ENCODE assay signal across 10 mouse cellular contexts in genomic region chr17:7875941-7876461, GRCm38 (mm10). TPM values are rescaled to one million over a fixed set of nuclear protein-coding genes. Genes with fewer than 3 reads are reported as not detected.
DNase-seq lines count a peak whose midpoint lies in the region; ATAC-seq and TF ChIP-seq lines count a peak whose summit lies in the region.
"Had no signal": no experiment of that assay in that cellular context is flagged by ENCODE, and none has a peak within 500 bp of the region (broad histone marks: within the 10 kb centered on the region; RNA-seq: fewer than 3 reads in every experiment).

No protein-coding gene starts in this region.

- no peaks in the 10 kb centered on the region for H3K9me3 ChIP-seq in hindbrain, embryonic 14.5 days (ENCODE audit: control insufficient read depth, low read length)
- H3K9me3 ChIP-seq in hindbrain, embryonic 12.5 days (replicated peaks), result no peaks in the 10 kb centered on the region
- H3K9me3 ChIP-seq in kidney, embryonic 15.5 days (replicated peaks), result no peaks in the 10 kb centered on the region
- no peaks in the 10 kb centered on the region for H3K9me3 ChIP-seq in neural tube, embryonic 12.5 days
- no peaks in the 10 kb centered on the region for H3K9me3 ChIP-seq in forebrain, postnatal 0 days (ENCODE audit: low read length)
- H3K9me3 ChIP-seq: G1E had no signal

- 27% methylated on average over 11 of the region's 12 CpGs for WGBS in hindbrain, embryonic 14.5 days
- WGBS in hindbrain, embryonic 12.5 days, result 27% methylated on average over 12 of the region's 12 CpGs
- WGBS in kidney, embryonic 15.5 days, result 23% methylated on average over 11 of the region's 12 CpGs
- WGBS in neural tube, embryonic 12.5 days, result 27% methylated on average over 12 of the region's 12 CpGs
- WGBS in forebrain, postnatal 0 days, result 39% methylated on average over 12 of the region's 12 CpGs

- ATAC-seq in hindbrain, embryonic 14.5 days (ENCODE audit: low FRiP score), result no peak
- no peak for ATAC-seq in hindbrain, embryonic 12.5 days (ENCODE audit: low FRiP score)
- peak; percentile 66 for ATAC-seq in kidney, embryonic 15.5 days (replicated peaks; ENCODE audit: low FRiP score)
- ATAC-seq in neural tube, embryonic 12.5 days (ENCODE audit: low FRiP score, low read depth), result no peak
- no peak for ATAC-seq in frontal cortex, adult (ENCODE audit: low TSS enrichment)
- no peak for ATAC-seq in forebrain, postnatal 0 days

- H3K4me1 ChIP-seq in hindbrain, embryonic 14.5 days (replicated peaks; ENCODE audit: control insufficient read depth, insufficient read depth, low read length), result no peaks in the 10 kb centered on the region
- peaks cover 8% of the 10 kb centered on the region for H3K4me1 ChIP-seq in hindbrain, embryonic 12.5 days
- H3K4me1 ChIP-seq in kidney, embryonic 15.5 days, result peaks cover 27% of the 10 kb centered on the region
- H3K4me1 ChIP-seq in neural tube, embryonic 12.5 days, result peaks cover 5% of the 10 kb centered on the region; the same call in 1 of the 2 replicates
- no peaks in the 10 kb centered on the region for H3K4me1 ChIP-seq in forebrain, postnatal 0 days (ENCODE audit: insufficient read depth)

- DNase-seq in hindbrain, embryonic 14.5 days (ENCODE audit: low spot score), result no peak
- DNase-seq in embryo, embryonic 10 days (ENCODE audit: low spot score), result peak; percentile 60
- DNase-seq in cerebellum, postnatal 14 days, result no peak
- no peak for DNase-seq in forebrain, postnatal 0 days

- peak overlapping the region; percentile 28; the same call in 1 of the 2 replicates for H3K4me2 ChIP-seq in hindbrain, embryonic 14.5 days (replicated peaks)
- no peak overlapping the region for H3K4me2 ChIP-seq in hindbrain, embryonic 12.5 days (replicated peaks)
- H3K4me2 ChIP-seq in kidney, embryonic 15.5 days, result peak overlapping the region; percentile 25
- peak overlapping the region; percentile 13; the same call in 1 of the 2 replicates for H3K4me2 ChIP-seq in neural tube, embryonic 12.5 days (replicated peaks)
- H3K4me2 ChIP-seq in forebrain, postnatal 0 days (ENCODE audit: low read depth), result no peak overlapping the region

- no peak overlapping the region for H3K9ac ChIP-seq in hindbrain, embryonic 14.5 days
- no peak overlapping the region for H3K9ac ChIP-seq in hindbrain, embryonic 12.5 days
- no peak overlapping the region for H3K9ac ChIP-seq in kidney, embryonic 15.5 days
- no peak overlapping the region for H3K9ac ChIP-seq in neural tube, embryonic 12.5 days
- no peak overlapping the region for H3K9ac ChIP-seq in forebrain, postnatal 0 days

- no peaks in the 10 kb centered on the region for H3K27me3 ChIP-seq in hindbrain, embryonic 14.5 days (ENCODE audit: control insufficient read depth, insufficient read depth, low read length)
- peaks cover 4% of the 10 kb centered on the region; the same call in 1 of the 2 replicates for H3K27me3 ChIP-seq in hindbrain, embryonic 12.5 days
- no peaks in the 10 kb centered on the region for H3K27me3 ChIP-seq in kidney, embryonic 15.5 days
- no peaks in the 10 kb centered on the region for H3K27me3 ChIP-seq in neural tube, embryonic 12.5 days (replicated peaks)
- no peaks in the 10 kb centered on the region for H3K27me3 ChIP-seq in forebrain, postnatal 0 days (ENCODE audit: insufficient read depth, low read length)

- no peak for TF ChIP-seq CTCF in forebrain, postnatal 0 days (IDR thresholded peaks at IDR 0.05; ENCODE audit: low read depth)

- no peaks in the 10 kb centered on the region for H3K36me3 ChIP-seq in hindbrain, embryonic 14.5 days (replicated peaks; ENCODE audit: control insufficient read depth, insufficient read depth)
- no peaks in the 10 kb centered on the region for H3K36me3 ChIP-seq in hindbrain, embryonic 12.5 days
- no peaks in the 10 kb centered on the region for H3K36me3 ChIP-seq in kidney, embryonic 15.5 days
- no peaks in the 10 kb centered on the region for H3K36me3 ChIP-seq in neural tube, embryonic 12.5 days
- H3K36me3 ChIP-seq in forebrain, postnatal 0 days (ENCODE audit: insufficient read depth), result no peaks in the 10 kb centered on the region
- H3K36me3 ChIP-seq: G1E had no signal

- H3K27ac ChIP-seq in hindbrain, embryonic 14.5 days, result no peak overlapping the region
- H3K27ac ChIP-seq in hindbrain, embryonic 12.5 days, result no peak overlapping the region
- peak overlapping the region; percentile 64 for H3K27ac ChIP-seq in kidney, embryonic 15.5 days
- H3K27ac ChIP-seq in neural tube, embryonic 12.5 days, result no peak overlapping the region
- H3K27ac ChIP-seq in forebrain, postnatal 0 days (ENCODE audit: low read depth, low read length), result no peak overlapping the region

- H3K4me3 ChIP-seq in hindbrain, embryonic 14.5 days (replicated peaks; ENCODE audit: low read length), result no peak overlapping the region
- no peak overlapping the region for H3K4me3 ChIP-seq in hindbrain, embryonic 12.5 days
- no peak overlapping the region for H3K4me3 ChIP-seq in kidney, embryonic 15.5 days (replicated peaks)
- H3K4me3 ChIP-seq in neural tube, embryonic 12.5 days, result no peak overlapping the region
- H3K4me3 ChIP-seq in forebrain, postnatal 0 days (ENCODE audit: low read depth, low read length), result no peak overlapping the region

RNA-seq across cellular contexts. Expression of gene Fndc1, which starts 48.9 kb away (rescaled TPM):
- polyA plus RNA-seq in hindbrain, embryonic 14.5 days (2014; fragmentation: Nextera tagmentation; extraction: Ambion mirVana), result 10.3 and 11.1 TPM in 2 replicates
- 5.3 and 6.1 TPM in 2 replicates for polyA plus RNA-seq in hindbrain, embryonic 12.5 days (2016; fragmentation: Nextera tagmentation; extraction: Ambion mirVana)
- polyA plus RNA-seq in kidney, embryonic 15.5 days (2015; fragmentation: Nextera tagmentation; extraction: Ambion mirVana), result 3.0 and 3.1 TPM in 2 replicates
- polyA plus RNA-seq in neural tube, embryonic 12.5 days (2016; fragmentation: Nextera tagmentation; extraction: Ambion mirVana), result 1.8 and 2.1 TPM in 2 replicates
- total RNA-seq in forebrain, postnatal 0 days (2014; rRNA removed), result 2.5 and 8.5 TPM in 2 replicates
- 4.9 and 5.6 TPM in 2 replicates for polyA plus RNA-seq in forebrain, postnatal 0 days (2015; fragmentation: Nextera tagmentation; extraction: Ambion mirVana)
- total RNA-seq: neutrophil, adult 5-6 weeks had no signal
- polyA plus RNA-seq: G1E had no signal

RNA-seq across cellular contexts. Expression of gene Tagap, which starts 49.8 kb away (rescaled TPM):
- 0.50 and 0.92 TPM in 2 replicates for polyA plus RNA-seq in hindbrain, embryonic 14.5 days (2014; fragmentation: Nextera tagmentation; extraction: Ambion mirVana)
- polyA plus RNA-seq in hindbrain, embryonic 12.5 days (2016; fragmentation: Nextera tagmentation; extraction: Ambion mirVana), result 0.26 and 0.63 TPM in 2 replicates
- 0.51 and 0.84 TPM in 2 replicates for polyA plus RNA-seq in kidney, embryonic 15.5 days (2015; fragmentation: Nextera tagmentation; extraction: Ambion mirVana)
- polyA plus RNA-seq in neural tube, embryonic 12.5 days (2016; fragmentation: Nextera tagmentation; extraction: Ambion mirVana), result 0.28 and 0.65 TPM in 2 replicates
- 0.23 and 0.62 TPM in 2 replicates for total RNA-seq in forebrain, postnatal 0 days (2014; rRNA removed)
- 0.28 and 0.47 TPM in 2 replicates for polyA plus RNA-seq in forebrain, postnatal 0 days (2015; fragmentation: Nextera tagmentation; extraction: Ambion mirVana)

Comparison
In these comparisons a context has a peak if more than half of its experiments do, and no peak if none do; other contexts are left out.
1. H3K4me2 ChIP-seq: peak in hindbrain, embryonic 14.5 days (single experiment), kidney, embryonic 15.5 days (single experiment) and neural tube, embryonic 12.5 days (single experiment); none in hindbrain, embryonic 12.5 days (single experiment) and forebrain, postnatal 0 days (single experiment).